Mouse (Mus musculus) MEL (cell line): ENCODE data around the gene Pigq. TPM values are rescaled to one million over a fixed set of nuclear protein-coding genes. Genes with fewer than 3 reads are reported as not detected.

Experiments
- DNase-seq: peaks from one replicate; pipeline ENCODE4 v3.0.0; 2011; ENCODE audit warnings: low read depth, low spot score
- H3K27ac ChIP-seq: 2 replicates; pipeline ENCODE4 v1.5.1; 2012; ENCODE audit warnings: low read depth, mild to moderate bottlenecking, control low read depth, low read length, moderate library complexity; ENCODE audit not compliant: control insufficient read depth
- H3K27me3 ChIP-seq, 2 experiments: fragments of 150-350 bp in 1 of 2; sonication (generic) in 1 of 2; 2 replicates each; pipeline ENCODE4 v1.6.1; 2012; ENCODE audit warnings: low read length in 2 of 2, mild to moderate bottlenecking in 2 of 2, improper control_type of control experiment in 1 of 2, moderate library complexity in 1 of 2; ENCODE audit not compliant: insufficient read depth in 2 of 2, control insufficient read depth in 1 of 2
- H3K36me3 ChIP-seq, 2 experiments: 2 replicates each; pipeline ENCODE4 v1.6.1; 2012 to 2014; ENCODE audit warnings: low read length in 2 of 2, improper control_type of control experiment in 1 of 2, inconsistent platforms in 1 of 2, mild to moderate bottlenecking in 1 of 2; ENCODE audit not compliant: insufficient read depth in 2 of 2, control insufficient read depth in 1 of 2
- H3K4me1 ChIP-seq, 2 experiments: fragments of 150-350 bp in 1 of 2; sonication (generic) in 1 of 2; 2 replicates each; pipeline ENCODE4 v1.6.1; 2012; ENCODE audit warnings: low read length in 2 of 2, improper control_type of control experiment in 1 of 2, mild to moderate bottlenecking in 1 of 2; ENCODE audit not compliant: insufficient read depth in 2 of 2, control insufficient read depth in 1 of 2
- H3K4me3 ChIP-seq, 2 experiments: fragments of 150-350 bp in 1 of 2; sonication (generic) in 1 of 2; 2 replicates each; pipeline ENCODE4 v1.5.1; 2012; ENCODE audit warnings: low read depth in 2 of 2, low read length in 2 of 2, mild to moderate bottlenecking in 2 of 2, moderate library complexity in 2 of 2, control low read depth in 1 of 2, improper control_type of control experiment in 1 of 2; ENCODE audit not compliant: control insufficient read depth in 1 of 2, insufficient read depth in 1 of 2
- H3K79me2 ChIP-seq: 2 replicates; pipeline ENCODE4 v1.6.1; 2012; ENCODE audit warnings: mild to moderate bottlenecking, low read length, moderate library complexity; ENCODE audit not compliant: control insufficient read depth, poor library complexity, insufficient read depth
- H3K9ac ChIP-seq: 2 replicates; pipeline ENCODE4 v1.6.1; 2012; ENCODE audit warnings: low read depth, mild to moderate bottlenecking, control low read depth, low read length, moderate library complexity; ENCODE audit not compliant: control insufficient read depth, poor library complexity, severe bottlenecking
- H3K9me3 ChIP-seq: fragments of 150-350 bp; sonication (generic); replicated peaks from 2 replicates; pipeline ENCODE4 v1.6.1; 2012; ENCODE audit warnings: mild to moderate bottlenecking, low read length, improper control_type of control experiment, moderate library complexity; ENCODE audit not compliant: insufficient read depth
- CHD1 ChIP-seq: IDR thresholded peaks from 2 replicates; pipeline ENCODE4 v1.6.1; 2012; ENCODE audit warnings: low read depth, mild to moderate bottlenecking, inconsistent platforms, low read length, improper control_type of control experiment
- GABPA ChIP-seq: IDR thresholded peaks from 2 replicates; pipeline ENCODE4 v1.6.1; 2012; ENCODE audit warnings: low read depth, mild to moderate bottlenecking, inconsistent platforms, low read length, improper control_type of control experiment, moderate library complexity
- KAT2A ChIP-seq: conservative IDR thresholded peaks from 2 replicates; pipeline ENCODE4 v1.6.1; 2012; ENCODE audit warnings: low read depth, low read length, improper control_type of control experiment, inconsistent platforms
- MAX ChIP-seq: IDR thresholded peaks from 2 replicates; pipeline ENCODE4 v1.6.1; 2011; ENCODE audit warnings: low read length, improper control_type of control experiment
- NELFE ChIP-seq: IDR thresholded peaks from 2 replicates; pipeline ENCODE4 v1.6.1; 2011; ENCODE audit warnings: low read depth, low read length, improper control_type of control experiment
- RAD21 ChIP-seq: IDR thresholded peaks from 2 replicates; pipeline ENCODE4 v1.6.1; 2011; ENCODE audit warnings: mild to moderate bottlenecking, low read depth, low read length, improper control_type of control experiment
- RCOR1 ChIP-seq: IDR thresholded peaks from 2 replicates; pipeline ENCODE4 v1.6.1; 2012; ENCODE audit warnings: low read depth, mild to moderate bottlenecking, inconsistent platforms, low read length, improper control_type of control experiment
- SIN3A ChIP-seq: IDR thresholded peaks from 2 replicates; pipeline ENCODE4 v1.6.1; 2012; ENCODE audit warnings: low read length, improper control_type of control experiment, inconsistent platforms
- TBP ChIP-seq: IDR thresholded peaks from 2 replicates; pipeline ENCODE4 v1.8.0; 2011; ENCODE audit warnings: low read depth, low read length, improper control_type of control experiment
- USF1 ChIP-seq: IDR thresholded peaks from 2 replicates; pipeline ENCODE4 v1.6.1; 2014; ENCODE audit warnings: low read depth, mild to moderate bottlenecking, inconsistent platforms, low read length, improper control_type of control experiment, moderate library complexity
- USF2 ChIP-seq, 2 experiments: IDR thresholded peaks; 2 replicates each; pipeline ENCODE4 v1.6.1; 2011 to 2012; ENCODE audit warnings: improper control_type of control experiment in 2 of 2, low read length in 2 of 2, borderline replicate concordance in 1 of 2, inconsistent platforms in 1 of 2, low read depth in 1 of 2, mild to moderate bottlenecking in 1 of 2; ENCODE audit not compliant: insufficient read depth in 1 of 2
- ZC3H11A ChIP-seq: IDR thresholded peaks from 2 replicates; pipeline ENCODE4 v1.6.1; 2012; ENCODE audit warnings: low read depth, mild to moderate bottlenecking, inconsistent platforms, low read length, improper control_type of control experiment
- polyA plus RNA-seq, 2 experiments: library from polyadenylated mRNA; stranded (reverse) in 1 of 2; unstranded in 1 of 2; fragments of >175 nt in 1 of 2; fragments of >200 nt in 1 of 2; gene quantifications; 2 replicates each; pipeline versions ENCODE4 v1.2.1 to v1.2.4; 2012; ENCODE audit warnings: low replicate concordance in 2 of 2, low read depth in 1 of 2; ENCODE audit not compliant: insufficient read length in 2 of 2, insufficient read depth in 1 of 2, missing spikeins in 1 of 2
- total RNA-seq: library from RNA; depleted of rRNA; stranded (reverse); fragments of 300-350 nt; gene quantifications from 2 replicates; pipeline ENCODE4 v1.2.3, GENCODE M21; 2012

The Pigq gene
- total and polyA plus RNA-seq, 3 experiments = 67.8 to 825 (median 193) TPM

DNA sequence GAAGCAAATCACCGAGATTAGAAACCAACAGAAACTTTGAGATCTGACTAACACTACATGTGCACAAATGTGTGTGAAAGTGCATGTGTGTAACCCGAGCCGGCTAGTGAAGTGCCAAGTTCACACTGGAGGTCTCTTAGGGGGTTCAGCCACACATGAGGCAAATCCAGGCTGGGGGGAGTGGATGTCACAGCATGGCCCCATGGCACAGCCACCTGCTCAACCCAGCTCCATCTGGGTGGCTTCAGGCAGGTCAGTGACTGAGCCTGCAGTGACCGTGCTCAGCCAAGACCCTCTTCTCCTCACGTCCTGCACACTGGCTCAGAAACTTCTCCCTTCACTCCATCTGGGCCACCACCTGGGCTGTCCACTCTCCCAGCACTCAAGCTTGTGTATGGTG is 5.2 kb upstream of the Pigq start:
- no peak overlapping the region for H3K27ac ChIP-seq
- peaks cover 0 to 12% of the 10 kb centered on the region in 2 experiments; a peak in 2 of 4 replicates for H3K4me1 ChIP-seq
- H3K79me2 ChIP-seq = no peaks in the 10 kb centered on the region
- TF ChIP-seq SIN3A (no peak), GABPA (no peak), RAD21 (no peak)
- H3K9me3 ChIP-seq = no peaks in the 10 kb centered on the region
- H3K9ac ChIP-seq = no peak overlapping the region
- no peaks in the 10 kb centered on the region for H3K27me3 ChIP-seq
- DNase-seq = no peak
- no peak overlapping the region for H3K4me3 ChIP-seq
- H3K36me3 ChIP-seq = peaks cover 0 to 5% of the 10 kb centered on the region in 2 experiments; a peak in 1 of 4 replicates

GRCm38 (mm10) chr17:25948051-25948450 is 3.3 kb upstream of the Pigq start:
- Histone ChIP-seq H3K9ac (no peak overlapping the region), H3K36me3 (peaks cover 0 to 13% of the 10 kb centered on the region in 2 experiments; a peak in 2 of 4 replicates), H3K9me3 (no peaks in the 10 kb centered on the region), H3K4me3 (no peak overlapping the region), H3K79me2 (no peaks in the 10 kb centered on the region), H3K27ac (no peak overlapping the region), H3K27me3 (no peaks in the 10 kb centered on the region), H3K4me1 (peaks cover 6 to 23% of the 10 kb centered on the region in 2 experiments)
- DNase-seq = no peak
- no peak for TF ChIP-seq MAX
- no peak for TF ChIP-seq ZC3H11A
- no peak for TF ChIP-seq TBP

DNA sequence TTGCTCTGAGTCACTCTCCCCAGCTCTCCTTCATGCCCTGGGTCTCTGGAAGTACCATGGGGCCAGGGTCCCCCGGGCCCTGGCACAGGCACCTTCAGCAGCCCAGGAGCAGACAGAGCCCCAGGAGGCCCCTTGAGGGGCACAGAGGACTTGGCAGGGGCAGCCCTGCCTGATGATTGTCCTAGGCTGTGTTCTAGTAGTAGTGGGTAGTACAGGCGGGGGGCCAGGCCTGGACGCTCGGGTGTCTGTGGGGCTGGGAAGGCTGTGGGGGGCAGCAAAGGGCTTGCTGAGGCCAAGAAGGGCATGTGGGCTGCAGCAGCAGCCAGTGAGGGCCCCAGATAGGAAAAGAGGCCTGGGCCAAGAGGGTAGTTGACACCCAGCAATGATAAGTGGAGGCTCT is 2.8 kb upstream of the Pigq start:
- TF ChIP-seq RAD21 (no peak), KAT2A (no peak), RCOR1 (no peak), CHD1 (no peak), TBP (no peak), USF1 (no peak), NELFE (no peak), SIN3A (no peak), USF2 (IDR thresholded peaks at IDR 0.05; ENCODE audit: borderline replicate concordance in 1 of 2, insufficient read depth in 1 of 2, low read depth in 1 of 2, low read length in 2 of 2) (no peak)
- Histone ChIP-seq H3K27ac (no peak overlapping the region), H3K4me1 (peaks cover 8 to 24% of the 10 kb centered on the region in 2 experiments), H3K4me3 (no peak overlapping the region), H3K36me3 (peaks cover 0 to 13% of the 10 kb centered on the region in 2 experiments; a peak in 2 of 4 replicates), H3K9ac (no peak overlapping the region), H3K27me3 (no peaks in the 10 kb centered on the region), H3K9me3 (no peaks in the 10 kb centered on the region), H3K79me2 (no peaks in the 10 kb centered on the region)
- DNase-seq = no peak
